Mouse (Mus musculus): ENCODE measurements around the gene Gm2431. TPM values are rescaled to one million over a fixed set of nuclear protein-coding genes. Genes with fewer than 3 reads are reported as not detected.
"Not testable (repeated sequence)": the region's sequence is repeated elsewhere in the genome, so short reads cannot be mapped to it uniquely, and the experiment has no call there.

Gene Gm2431
- total RNA-seq, 2 experiments from 2014 or later, result not detected

GRCm38 (mm10) chr7:142212136-142212535 lies 46.0 kb downstream of the Gm2431 start:
- intact Hi-C loops (cut with DNase I); DNase-seq: not testable (repeated sequence)

- no peak for DNase-seq
- intact Hi-C loops (cut with DNase I), result no loop called here
Observed at GRCm38 (mm10) chr7:142211559-142211958, 46.6 kb downstream of the Gm2431 start, which contains the start of gene Gm7579. Gene Gm7579, plus strand, starts transcription at chr7:142211859.

Other genes starting within 250 kb of the Gm2431 start
- gene Mob2, start 197.3 kb downstream of the Gm2431 start, total RNA-seq (2021), result 10 to 100 TPM; 43.6 to 43.8 TPM
- 10 to 100 TPM; 33.2 to 46.2 TPM for gene Dusp8, start 162.5 kb downstream of the Gm2431 start, total RNA-seq (2021)
- not detected for gene Gm45618, start 137.6 kb downstream of the Gm2431 start, total RNA-seq (2021)
- not detected for gene Gm39115, start 122.3 kb downstream of the Gm2431 start, total RNA-seq (2021)
- gene Gm45337, start 113.7 kb downstream of the Gm2431 start, total RNA-seq (2021), result not detected
- not detected for gene Gm29735, start 101.2 kb downstream of the Gm2431 start, total RNA-seq (2021)
- gene Gm4553, start 92.6 kb downstream of the Gm2431 start, total RNA-seq (2021), result not detected
- gene Krtap5-2, start 82.3 kb downstream of the Gm2431 start, total RNA-seq (2021), result not detected
- not detected for gene Gm10153, start 68.0 kb downstream of the Gm2431 start, total RNA-seq (2021)
- gene Krtap5-3, start 57.0 kb downstream of the Gm2431 start, total RNA-seq (2021), result not detected
- gene Gm7579, start 46.5 kb downstream of the Gm2431 start, total RNA-seq (2021), result not detected
- gene Krtap5-5, start 28.4 kb downstream of the Gm2431 start, total RNA-seq (2021), result not detected
- gene Gm40460, start 17.3 kb downstream of the Gm2431 start, total RNA-seq (2021), result not detected
- gene Gm4559, start 16.0 kb upstream of the Gm2431 start, total RNA-seq (2021), result not detected
- gene Krtap5-1, start 38.8 kb upstream of the Gm2431 start, total RNA-seq (2021), result not detected
- gene Krtap5-4, start 45.2 kb upstream of the Gm2431 start, total RNA-seq (2021), result not detected
- 1 to 10 TPM; 1.8 to 2.0 TPM for gene Ifitm10, start 115.4 kb upstream of the Gm2431 start, total RNA-seq (2021)
- 1 to 10 TPM in 1 of 2 experiments, under 1 TPM in 1; 0.72 to 8.2 TPM for gene Gm49369, start 124.3 kb upstream of the Gm2431 start, total RNA-seq (2021)
- gene Ctsd, start 129.7 kb upstream of the Gm2431 start, total RNA-seq (2021), result 100 to 1,000 TPM; 830 to 843 TPM
- not detected for gene Syt8, start 176.5 kb upstream of the Gm2431 start, total RNA-seq (2021)
- 1 to 10 TPM; 1.6 to 3.4 TPM for gene Tnni2, start 183.5 kb upstream of the Gm2431 start, total RNA-seq (2021)
- 10 to 100 TPM; 31.7 to 40.4 TPM for gene Lsp1, start 202.5 kb upstream of the Gm2431 start, total RNA-seq (2021)
- gene Tnnt3, start 240.5 kb upstream of the Gm2431 start, total RNA-seq (2021), result under 1 TPM; 0.61 to 0.68 TPM

All from heart, postnatal 36 days (tissue).